Mouse (Mus musculus) right cerebral cortex, postnatal 14 days (tissue): ENCODE data around the gene Ppp1r16b.
"Not testable (repeated sequence)": the region's sequence is repeated elsewhere in the genome, so short reads cannot be mapped to it uniquely, and the experiment has no call there.

ENCODE experiments used
- DNase-seq: peaks from one replicate; pipeline ENCODE4 v3.0.0; 2022

Gene Ppp1r16b

DNA sequence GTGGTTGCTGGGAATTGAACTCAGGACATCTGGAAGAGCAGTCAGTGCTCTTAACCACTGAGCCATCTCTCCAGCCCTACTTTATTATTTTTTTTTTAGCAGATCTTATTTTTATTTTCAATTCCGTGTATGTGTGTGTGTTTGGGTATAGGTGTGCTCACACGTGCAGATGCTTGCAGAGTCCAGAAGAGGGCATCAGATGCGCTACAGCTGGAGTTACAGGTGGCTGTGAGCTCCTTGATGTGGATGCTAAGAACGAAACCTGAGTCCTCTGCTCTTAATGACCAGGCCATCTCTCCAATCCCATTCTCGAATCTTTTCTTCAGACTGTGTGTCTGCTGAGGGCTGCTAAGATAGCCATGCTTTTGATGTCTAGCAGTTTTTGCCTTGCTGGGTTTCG is 61.1 kb downstream of the Ppp1r16b start:
- DNase-seq, result no peak

DNA sequence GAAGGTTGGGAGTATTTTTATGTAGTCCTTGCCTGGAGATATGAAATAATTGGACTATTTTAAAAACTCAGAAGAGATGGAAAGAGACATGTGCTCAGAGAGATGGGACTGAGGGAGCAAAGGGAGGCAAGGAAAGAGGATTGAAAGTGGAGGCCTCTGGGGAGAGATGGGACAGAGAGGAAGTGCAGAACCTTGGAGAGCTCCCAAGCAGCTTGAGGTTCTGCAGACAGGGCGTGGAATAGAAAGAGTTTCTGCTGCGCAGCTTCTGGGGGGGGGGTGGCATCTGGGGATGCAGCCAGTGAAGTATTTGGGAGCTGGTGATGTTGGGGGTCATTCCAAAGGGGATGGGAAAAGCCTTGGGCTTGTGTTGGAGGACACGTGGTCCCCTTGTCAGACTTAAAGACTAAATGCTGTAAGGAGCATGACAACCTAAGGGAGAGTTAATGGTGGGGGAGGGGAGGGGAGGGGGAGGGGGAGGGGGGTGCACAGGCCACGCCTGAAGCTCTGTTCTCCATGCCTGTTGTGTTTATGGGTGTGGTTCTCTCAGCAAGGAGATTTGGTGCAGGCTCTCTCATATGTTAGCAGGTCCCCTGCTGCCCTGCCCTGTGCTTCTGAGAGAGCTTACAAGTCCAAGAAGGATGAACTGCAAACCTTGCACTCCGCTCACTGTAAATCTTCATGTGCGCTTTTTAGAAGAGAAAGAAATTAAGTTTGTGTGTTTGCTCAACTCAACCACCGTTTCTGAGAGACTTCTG is 63.0 kb downstream of the Ppp1r16b start:
- DNase-seq, result no peak

DNA sequence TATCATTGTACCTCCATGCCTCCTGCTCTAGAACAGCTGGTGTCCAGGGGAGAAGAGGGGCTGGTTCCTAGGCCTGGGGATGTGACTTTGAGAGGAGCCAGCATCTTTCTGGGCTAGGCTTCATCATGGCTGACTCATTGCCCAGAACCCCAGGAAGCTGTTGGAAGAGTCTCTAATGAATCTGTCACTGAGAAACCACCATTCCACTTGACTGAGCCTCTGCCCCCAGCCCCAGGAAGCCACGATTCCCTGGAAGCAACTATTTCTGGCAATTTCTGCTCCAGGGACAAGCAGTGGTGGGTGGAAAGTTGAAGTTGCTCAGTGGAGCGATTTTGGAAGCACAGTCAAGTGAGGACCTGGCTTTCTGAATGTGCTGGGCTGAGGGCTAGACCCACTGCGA is 65.7 kb downstream of the Ppp1r16b start:
- DNase-seq, result no peak

DNA sequence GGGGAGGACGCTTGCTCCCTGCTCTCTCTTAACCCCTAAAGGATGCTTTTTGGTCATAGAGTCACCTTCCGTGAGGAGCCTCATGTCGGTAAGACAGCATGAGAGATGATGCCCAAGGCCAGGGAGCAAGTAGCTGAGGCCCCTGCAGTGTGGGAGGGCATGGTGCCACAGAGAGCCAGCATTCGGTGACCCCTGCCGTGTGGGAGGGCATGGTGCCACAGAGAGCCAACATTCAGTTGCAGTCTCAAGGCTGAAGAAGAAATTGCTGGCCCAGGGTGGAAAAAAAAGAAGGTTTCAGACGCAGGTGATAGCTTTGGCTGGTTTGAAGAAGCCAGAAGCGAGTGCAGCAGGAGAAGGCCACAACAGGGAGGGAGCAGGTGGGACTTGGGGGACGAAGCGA is 67.3 kb downstream of the Ppp1r16b start:
- no peak for DNase-seq

DNA sequence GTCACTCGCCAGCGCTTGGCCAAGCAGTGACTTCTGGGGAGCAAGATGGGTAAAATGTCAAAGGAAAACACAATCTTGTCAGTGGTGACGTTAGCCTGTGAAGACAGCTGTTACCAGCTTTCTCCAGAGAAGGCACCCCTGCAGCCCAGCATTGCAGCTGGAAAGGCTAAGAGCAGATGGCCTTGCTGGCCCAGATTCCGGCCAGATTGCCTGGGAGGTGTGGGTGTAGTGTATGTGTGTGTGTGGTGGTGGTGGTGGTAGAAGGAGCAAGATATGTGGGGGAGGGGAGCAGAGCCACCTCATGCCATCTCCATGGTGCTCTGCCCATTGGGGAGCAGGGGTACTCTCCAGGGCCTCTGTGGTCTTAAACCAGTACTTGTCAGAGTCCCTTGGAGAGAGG is 67.9 kb downstream of the Ppp1r16b start:
- DNase-seq, result no peak

DNA sequence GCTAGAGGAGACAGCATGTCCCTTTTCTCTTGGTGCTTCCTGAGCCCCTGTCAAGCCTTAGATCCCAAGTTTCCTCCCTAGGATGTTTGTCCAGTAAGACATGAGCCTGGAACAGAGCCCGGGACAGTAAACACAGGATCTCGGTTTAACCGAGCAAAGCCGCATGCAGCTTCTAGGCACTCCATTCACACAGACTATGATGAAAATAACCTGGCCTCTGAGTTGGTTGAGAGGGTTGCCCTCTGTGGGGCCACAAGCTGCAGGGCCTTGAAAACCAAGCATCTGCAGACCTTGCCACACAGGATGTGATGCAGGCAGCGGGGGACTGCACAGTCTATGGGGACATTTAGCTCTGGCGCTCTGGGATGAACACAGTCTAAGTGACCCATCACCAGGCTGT is 68.7 kb downstream of the Ppp1r16b start:
- no peak for DNase-seq

DNA sequence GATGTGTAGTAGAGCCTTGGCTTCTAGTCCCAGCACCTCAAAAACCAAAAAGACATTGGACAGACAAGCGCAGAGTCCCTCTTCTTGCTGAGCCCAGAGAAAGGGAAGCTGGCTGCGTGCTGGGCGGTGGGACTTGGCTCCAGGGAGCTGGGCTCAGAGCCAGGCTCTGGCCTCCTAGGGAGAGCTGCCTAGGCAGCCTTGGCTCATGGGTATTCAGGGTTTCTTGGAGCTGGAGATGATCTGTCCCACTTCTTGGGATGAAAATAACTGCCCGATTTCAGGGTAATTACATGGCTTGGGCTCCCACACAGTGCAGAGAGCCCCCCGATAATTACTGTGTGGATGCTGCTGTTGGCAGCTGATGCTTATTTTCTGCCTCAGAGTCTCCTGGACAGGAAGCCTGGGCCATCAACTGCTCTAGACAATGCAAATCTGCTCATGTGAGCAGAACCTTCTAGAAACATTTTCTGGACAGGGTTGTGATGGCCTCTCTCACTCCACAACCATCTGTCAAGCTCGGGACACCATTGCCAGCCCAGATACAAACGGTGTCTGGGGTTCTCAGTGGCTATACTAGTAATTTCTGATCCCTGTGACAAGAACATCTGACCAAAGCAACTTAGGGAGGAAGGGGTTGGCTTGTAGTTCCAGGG is 69.4 kb downstream of the Ppp1r16b start:
- peak; percentile 59 for DNase-seq

DNA sequence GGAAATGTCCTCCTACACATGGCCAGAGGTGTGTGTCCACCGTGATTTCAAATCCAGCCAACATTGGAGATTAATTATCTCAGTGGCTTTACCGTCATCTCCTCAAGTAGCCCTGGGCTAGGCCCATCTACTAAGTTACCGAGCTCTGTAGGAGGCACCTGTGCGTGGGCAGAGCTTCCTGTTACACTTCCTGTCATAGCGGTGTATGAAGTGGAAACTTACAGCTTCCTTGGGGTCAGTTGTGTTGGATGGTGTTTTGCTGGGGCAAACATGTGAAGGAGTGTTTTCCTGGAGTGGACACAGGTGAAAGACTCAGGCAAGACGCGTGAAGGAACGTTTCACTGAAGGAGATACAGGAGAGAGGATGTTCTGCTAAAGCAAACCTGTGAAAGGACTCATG is 70.1 kb downstream of the Ppp1r16b start:
- no peak for DNase-seq

DNA sequence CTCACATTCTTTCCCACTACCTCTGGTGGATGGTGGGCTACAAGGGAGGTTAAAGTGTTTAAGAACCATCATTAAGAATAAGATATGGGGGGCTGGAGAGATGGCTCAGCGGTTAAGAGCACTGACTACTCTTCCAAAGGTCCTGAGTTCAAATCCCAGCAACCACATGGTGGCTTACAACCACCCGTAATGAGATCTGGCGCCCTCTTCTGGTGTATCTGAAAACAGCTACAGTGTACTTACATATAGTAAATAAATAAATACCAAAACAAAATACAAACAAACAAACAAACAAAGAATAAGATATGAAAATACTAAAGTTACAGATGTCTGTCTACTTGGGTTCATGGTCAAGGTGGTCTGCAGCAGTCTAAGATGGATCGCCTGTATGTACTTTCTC is 71.0 kb downstream of the Ppp1r16b start:
- not testable (repeated sequence) for DNase-seq

DNA sequence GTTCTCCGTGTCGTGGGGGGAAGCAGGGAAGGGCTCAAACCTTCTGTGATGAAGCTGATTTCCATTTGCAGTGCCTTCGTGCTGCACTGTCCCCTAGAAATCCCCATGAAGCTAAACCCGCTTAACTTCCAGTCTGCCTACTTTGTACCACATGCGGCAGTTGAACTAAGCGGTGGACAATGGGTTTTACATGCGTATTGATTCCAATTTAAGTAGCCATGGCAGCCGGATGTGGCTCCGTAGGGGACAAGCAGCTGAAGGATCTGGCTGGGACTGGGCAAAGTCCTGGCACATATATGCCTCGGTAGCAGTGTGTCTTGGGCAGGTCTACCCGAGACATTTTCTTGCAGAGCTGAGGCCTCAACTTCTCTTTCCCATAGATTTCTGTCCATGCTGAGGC is 73.4 kb downstream of the Ppp1r16b start:
- DNase-seq, result no peak

DNA sequence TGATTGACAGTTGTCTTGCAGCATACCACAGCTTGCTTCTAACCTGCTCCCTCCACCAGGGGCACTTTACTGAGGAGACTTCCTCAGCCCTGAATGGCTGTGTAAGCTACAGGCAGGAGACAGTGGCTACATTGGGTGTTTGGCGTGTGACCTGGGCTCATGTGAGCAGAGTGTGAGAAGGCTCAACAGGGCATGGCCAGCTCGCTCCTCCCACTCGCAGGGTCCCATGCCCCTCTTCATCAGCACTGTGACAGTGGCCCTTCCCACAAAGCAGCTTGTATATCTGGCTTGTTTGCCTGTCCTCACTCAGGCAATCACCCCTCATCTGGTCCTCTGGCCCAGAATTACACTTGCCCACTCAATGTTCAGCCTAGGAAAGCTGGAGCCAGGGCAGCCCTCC is 73.9 kb downstream of the Ppp1r16b start:
- no peak for DNase-seq

DNA sequence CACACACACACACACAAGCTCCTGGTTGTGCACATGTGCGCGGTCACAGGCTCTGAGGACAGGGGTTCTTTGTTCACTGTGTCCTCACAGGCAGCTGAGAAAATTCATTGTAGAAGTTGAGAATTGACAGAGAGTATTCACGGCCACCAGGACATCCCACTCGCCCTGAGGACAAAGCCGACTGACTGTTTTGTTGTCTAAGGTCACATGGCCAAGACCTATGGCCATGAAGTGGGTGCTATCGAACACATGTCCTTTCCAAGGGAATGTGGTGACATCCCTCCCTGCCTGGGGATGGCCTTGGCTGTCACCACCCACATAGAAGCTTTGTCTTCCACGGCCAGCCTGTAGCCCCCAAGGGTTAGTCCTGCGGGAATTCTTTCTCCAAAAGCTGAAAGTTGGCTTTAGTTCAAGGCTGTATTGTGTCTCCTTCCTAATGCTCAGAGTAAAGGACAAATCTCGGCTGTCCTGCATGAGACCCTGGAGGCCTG is 75.9 kb downstream of the Ppp1r16b start:
- DNase-seq, result no peak

DNA sequence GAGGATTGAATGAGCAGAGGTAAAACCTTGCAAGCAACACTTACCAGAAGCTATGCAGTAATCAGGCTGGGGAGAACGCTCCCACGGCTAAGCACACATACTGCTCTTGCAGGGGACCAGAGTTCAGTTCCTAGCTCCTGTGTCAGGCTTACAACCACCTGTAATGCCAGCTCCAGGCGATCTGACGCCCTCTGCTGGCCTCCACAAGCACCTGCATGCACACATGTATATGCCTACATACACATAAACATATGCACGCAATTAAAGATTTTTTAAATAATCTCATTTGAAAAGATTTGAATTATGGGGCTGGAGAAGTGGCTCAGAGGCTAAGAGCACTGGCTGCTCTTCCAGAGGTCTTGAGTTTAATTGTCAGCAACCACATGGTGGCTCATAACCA is 77.2 kb downstream of the Ppp1r16b start:
- no peak for DNase-seq

DNA sequence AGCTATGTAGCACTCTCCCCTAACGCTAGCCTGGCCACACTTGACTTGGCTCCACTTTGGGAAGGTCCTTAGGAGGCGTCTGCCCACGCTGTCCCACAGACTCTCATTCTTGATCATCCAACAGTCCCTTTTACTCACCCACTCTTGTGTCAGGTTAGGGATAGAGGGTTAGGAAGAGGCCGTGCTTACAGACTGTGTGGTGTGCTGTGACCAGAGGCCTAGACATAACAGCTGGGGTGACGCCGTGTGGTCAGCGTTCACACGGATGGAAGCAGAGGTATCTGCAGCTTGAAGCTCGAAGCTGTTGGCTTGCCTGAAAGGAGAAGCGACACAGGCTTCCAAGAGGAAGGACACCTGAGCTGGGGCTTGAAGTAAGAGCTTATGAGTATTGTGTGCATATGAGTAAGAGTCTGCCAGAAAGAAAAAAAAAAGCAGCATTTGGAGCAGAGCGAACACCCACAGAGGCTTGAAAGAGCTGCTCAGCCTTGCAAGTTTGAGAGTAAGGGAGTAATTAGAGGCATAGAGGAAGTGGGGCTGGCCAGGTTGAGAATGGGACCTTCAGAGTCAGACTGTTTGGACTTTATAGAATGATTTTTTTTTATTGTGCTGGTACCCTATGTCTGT is 78.4 kb downstream of the Ppp1r16b start:
- DNase-seq, result no peak

DNA sequence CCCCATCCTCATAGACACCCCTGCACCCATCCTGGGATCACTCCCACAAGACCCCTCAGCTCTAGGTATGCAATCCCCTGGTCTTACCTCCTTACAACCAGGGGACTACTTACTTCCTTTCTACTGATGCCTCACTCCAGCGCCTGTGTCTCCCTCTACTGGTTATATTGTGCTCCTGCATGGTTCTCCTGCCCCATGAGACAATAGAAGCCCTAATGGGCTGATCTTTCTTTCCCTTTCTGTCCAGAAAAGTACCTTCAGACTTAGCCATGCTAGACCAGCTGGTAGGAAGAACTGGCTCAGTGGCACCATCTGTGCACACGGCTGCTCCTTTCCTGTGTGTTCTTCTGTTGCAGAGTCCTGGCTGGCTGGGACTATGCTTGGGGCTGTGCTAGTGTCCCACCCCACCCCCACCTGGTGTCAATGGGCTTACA is 79.9 kb downstream of the Ppp1r16b start:
- DNase-seq, result no peak

DNA sequence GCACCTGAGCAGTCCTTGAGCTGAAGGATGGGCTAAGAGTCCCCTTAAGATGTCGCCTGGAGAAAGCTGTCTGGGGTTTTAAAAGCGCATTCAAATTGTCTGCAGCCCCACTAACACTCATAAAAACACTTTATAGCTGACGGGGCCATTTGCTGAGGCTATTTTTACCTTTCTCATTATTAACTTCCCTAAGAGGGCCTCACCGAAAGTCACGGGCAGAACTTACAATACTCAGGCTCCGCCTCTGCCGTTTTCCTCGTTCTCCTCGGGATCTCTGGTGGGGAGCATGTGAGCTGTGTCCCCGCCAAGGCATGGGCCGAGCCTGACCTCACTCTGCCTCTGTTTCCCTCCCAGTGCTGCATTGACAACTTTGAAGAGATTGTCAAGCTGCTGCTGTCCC is 81.0 kb downstream of the Ppp1r16b start:
- no peak for DNase-seq

DNA sequence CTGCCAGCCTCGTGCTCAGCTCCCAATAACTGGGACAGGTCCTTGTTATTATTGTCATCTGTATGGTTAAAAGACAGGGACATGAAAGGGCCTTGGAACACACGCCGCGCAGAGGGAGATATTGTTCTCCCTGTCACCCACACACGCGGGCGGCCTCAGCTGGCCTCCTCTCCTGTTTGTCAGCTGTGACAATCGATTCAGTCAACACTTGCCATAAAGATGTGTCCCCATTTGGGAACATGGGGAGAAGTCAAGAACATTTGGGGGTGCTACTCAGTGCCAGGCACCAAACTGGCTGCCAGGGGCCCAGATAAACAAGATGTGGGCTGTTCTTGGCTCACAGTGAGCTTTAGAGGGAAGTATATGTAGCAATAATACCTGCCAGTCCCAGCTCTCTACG is 84.2 kb downstream of the Ppp1r16b start:
- DNase-seq, result no peak

DNA sequence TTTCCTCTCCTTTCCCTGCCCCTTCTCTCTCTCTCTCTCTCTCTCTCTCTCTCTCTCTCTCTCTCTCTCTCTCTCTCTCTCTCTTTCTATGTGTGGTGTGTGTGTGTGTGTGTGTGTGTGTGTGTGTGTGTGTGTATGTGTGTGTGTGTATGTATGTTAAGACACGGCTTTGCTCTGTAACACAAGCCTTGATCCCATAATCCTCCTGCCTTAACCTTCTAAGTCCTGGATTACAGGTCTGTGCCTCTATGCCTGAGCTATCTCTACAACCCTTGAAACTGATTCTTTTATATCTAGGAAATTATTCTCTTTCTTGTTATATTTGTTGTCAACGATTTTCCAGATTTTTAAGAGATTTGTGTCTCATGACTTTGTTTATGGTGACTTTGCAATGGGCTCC is 95.0 kb downstream of the Ppp1r16b start:
- DNase-seq, result no peak

DNA sequence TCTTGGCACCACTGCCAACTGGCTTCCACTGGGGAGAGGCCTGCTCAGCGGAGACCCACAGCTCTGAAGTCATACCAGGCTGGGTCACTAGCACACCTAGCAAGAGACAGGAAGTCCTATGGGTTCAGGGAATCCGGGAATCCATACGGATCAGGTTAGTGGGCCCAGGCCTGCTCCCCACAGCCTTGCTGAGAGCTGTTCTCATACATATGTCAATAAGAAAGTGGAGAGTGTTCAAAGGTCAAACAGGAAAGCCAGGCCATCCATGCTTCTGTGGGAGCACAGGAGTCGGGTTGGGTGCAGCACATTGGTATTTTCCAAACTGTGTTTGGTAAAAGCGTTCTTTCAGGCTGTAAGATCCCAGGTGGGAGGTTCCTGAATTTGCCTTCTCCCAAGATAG is 97.1 kb downstream of the Ppp1r16b start:
- DNase-seq, result no peak

DNA sequence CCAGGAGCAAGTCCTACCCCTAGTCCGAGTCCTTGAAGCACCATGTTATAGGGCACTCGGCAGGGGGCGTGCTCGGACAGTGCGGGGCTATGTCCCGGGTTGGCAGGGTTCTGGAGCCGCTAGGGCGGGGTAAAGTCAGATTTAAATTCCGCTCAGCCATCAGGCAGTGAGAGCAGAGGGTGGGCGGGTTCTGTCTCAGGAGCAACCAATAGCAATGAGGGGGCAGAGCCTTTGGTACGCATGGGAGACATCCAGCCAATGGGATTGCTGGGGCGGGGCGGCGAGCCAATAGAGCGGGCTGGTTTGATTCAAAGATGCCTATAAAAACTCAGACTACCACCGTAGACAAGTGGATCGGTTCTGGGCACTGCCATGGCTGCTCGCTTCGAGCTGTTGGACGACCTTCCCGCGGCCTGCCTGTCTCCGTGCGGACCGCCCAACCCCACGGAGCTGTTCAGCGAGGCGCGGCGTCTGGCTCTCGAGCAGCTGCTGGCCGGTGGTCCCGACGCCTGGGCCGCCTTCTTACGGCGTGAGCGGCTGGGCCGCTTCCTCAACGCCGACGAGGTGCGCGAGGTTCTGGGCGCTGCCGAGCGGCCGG is 102.6 kb downstream of the Ppp1r16b start, which contains the start of gene Fam83d:
Gene Fam83d, plus strand, starts transcription at position 352 of the 598 bp plus-strand sequence.
- peak; percentile 97 for DNase-seq

DNA sequence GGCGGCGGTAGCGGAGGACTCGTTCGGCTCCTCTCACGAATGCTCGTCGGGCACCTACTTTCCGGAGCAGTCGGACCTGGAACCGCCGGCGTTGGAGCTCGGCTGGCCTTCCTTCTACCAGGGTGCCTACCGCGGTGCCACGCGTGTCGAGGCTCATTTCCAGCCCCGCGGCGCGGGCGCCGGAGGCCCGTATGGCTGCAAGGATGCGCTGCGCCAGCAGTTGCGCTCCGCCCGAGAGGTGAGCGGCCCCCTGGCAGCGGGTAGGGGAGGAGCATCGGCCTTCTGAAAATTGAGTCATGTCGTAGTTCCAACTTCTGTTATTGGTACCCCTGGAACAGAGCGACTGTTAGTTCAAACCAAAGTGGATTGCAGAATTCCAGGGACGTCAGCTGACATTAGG is 103.2 kb downstream of the Ppp1r16b start:
- no peak for DNase-seq

DNA sequence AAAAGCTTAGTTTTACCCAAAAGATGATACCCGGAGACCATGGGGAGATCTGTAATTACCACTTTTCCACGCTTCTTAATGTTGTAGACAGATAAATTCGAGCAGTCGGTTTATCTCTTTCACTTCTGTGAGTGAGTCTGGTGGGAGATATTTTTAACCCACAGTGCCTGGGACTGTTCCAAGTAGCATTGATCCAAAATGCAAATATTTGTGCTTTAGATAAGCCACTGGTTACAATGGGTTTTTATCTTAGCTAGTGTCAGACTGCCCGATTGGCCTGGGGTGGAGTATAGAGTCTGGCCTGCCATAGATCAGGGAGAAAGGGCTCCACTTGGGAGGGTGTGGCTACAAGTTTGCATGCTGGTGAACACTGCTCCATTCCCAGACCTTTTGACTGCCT is 103.6 kb downstream of the Ppp1r16b start:
- no peak for DNase-seq

DNA sequence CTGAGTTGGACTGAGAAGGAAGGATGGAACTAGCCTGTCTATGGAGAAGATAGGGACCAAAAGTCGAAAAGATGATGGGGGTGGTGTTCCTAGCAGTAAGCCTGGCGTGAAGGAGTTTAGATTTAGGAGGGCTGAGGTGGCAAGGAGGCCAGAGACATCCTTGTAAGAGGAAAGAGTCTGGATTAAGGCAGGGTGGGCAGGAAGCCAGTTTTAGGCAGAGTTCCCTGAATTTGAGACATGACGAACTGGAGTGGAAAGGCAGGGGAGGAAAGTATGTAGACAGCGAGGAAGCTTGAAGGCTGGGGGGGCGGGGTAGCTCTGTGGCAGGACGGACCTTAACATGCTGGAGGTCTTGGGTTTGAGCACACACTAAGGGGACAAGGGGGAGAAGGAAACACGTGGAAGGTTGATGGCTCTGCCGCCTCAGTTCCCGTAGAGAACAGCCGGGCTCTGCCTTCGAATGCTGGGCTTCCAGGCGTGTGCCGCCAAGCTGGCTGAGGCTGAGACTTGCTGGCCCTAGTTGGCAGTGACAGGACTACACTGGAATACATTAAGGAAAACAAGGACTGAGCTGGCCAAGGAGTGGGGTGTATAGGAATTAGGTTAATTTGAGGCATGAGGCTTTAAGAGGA is 105.0 kb downstream of the Ppp1r16b start:
- DNase-seq, result no peak
